Mouse (Mus musculus) MEL (cell line): ENCODE results near the gene Actr1a. TPM values are rescaled to one million over a fixed set of nuclear protein-coding genes. Genes with fewer than 3 reads are reported as not detected.

Experiments used
- DNase-seq: peaks from one replicate; pipeline ENCODE4 v3.0.0; 2011; ENCODE audit warnings: low read depth, low spot score
- H3K27ac ChIP-seq: 2 replicates; pipeline ENCODE4 v1.5.1; 2012; ENCODE audit warnings: low read depth, mild to moderate bottlenecking, control low read depth, low read length, moderate library complexity; ENCODE audit not compliant: control insufficient read depth
- H3K27me3 ChIP-seq, 2 experiments: fragments of 150-350 bp in 1 of 2; sonication (generic) in 1 of 2; 2 replicates each; pipeline ENCODE4 v1.6.1; 2012; ENCODE audit warnings: low read length in 2 of 2, mild to moderate bottlenecking in 2 of 2, improper control_type of control experiment in 1 of 2, moderate library complexity in 1 of 2; ENCODE audit not compliant: insufficient read depth in 2 of 2, control insufficient read depth in 1 of 2
- H3K36me3 ChIP-seq, 2 experiments: 2 replicates each; pipeline ENCODE4 v1.6.1; 2012 to 2014; ENCODE audit warnings: low read length in 2 of 2, improper control_type of control experiment in 1 of 2, inconsistent platforms in 1 of 2, mild to moderate bottlenecking in 1 of 2; ENCODE audit not compliant: insufficient read depth in 2 of 2, control insufficient read depth in 1 of 2
- H3K4me1 ChIP-seq, 2 experiments: fragments of 150-350 bp in 1 of 2; sonication (generic) in 1 of 2; 2 replicates each; pipeline ENCODE4 v1.6.1; 2012; ENCODE audit warnings: low read length in 2 of 2, improper control_type of control experiment in 1 of 2, mild to moderate bottlenecking in 1 of 2; ENCODE audit not compliant: insufficient read depth in 2 of 2, control insufficient read depth in 1 of 2
- H3K4me3 ChIP-seq, 2 experiments: fragments of 150-350 bp in 1 of 2; sonication (generic) in 1 of 2; 2 replicates each; pipeline ENCODE4 v1.5.1; 2012; ENCODE audit warnings: low read depth in 2 of 2, low read length in 2 of 2, mild to moderate bottlenecking in 2 of 2, moderate library complexity in 2 of 2, control low read depth in 1 of 2, improper control_type of control experiment in 1 of 2; ENCODE audit not compliant: control insufficient read depth in 1 of 2, insufficient read depth in 1 of 2
- H3K79me2 ChIP-seq: 2 replicates; pipeline ENCODE4 v1.6.1; 2012; ENCODE audit warnings: mild to moderate bottlenecking, low read length, moderate library complexity; ENCODE audit not compliant: control insufficient read depth, poor library complexity, insufficient read depth
- H3K9ac ChIP-seq: 2 replicates; pipeline ENCODE4 v1.6.1; 2012; ENCODE audit warnings: low read depth, mild to moderate bottlenecking, control low read depth, low read length, moderate library complexity; ENCODE audit not compliant: control insufficient read depth, poor library complexity, severe bottlenecking
- H3K9me3 ChIP-seq: fragments of 150-350 bp; sonication (generic); replicated peaks from 2 replicates; pipeline ENCODE4 v1.6.1; 2012; ENCODE audit warnings: mild to moderate bottlenecking, low read length, improper control_type of control experiment, moderate library complexity; ENCODE audit not compliant: insufficient read depth
- BHLHE40 ChIP-seq: IDR thresholded peaks from 2 replicates; pipeline ENCODE4 v1.6.1; 2012; ENCODE audit warnings: low read depth, mild to moderate bottlenecking, inconsistent platforms, low read length, improper control_type of control experiment, borderline replicate concordance
- CHD1 ChIP-seq: IDR thresholded peaks from 2 replicates; pipeline ENCODE4 v1.6.1; 2012; ENCODE audit warnings: low read depth, mild to moderate bottlenecking, inconsistent platforms, low read length, improper control_type of control experiment
- CHD2 ChIP-seq: IDR thresholded peaks from 2 replicates; pipeline ENCODE4 v1.6.1; 2011; ENCODE audit warnings: low read length, improper control_type of control experiment
- CTCF ChIP-seq, 3 experiments: IDR thresholded peaks in 2 of 3; conservative IDR thresholded peaks in 1 of 3; 2 replicates each; pipeline ENCODE4 v1.5.1; 2011 to 2012; ENCODE audit warnings: low read length in 3 of 3, low read depth in 2 of 3, mild to moderate bottlenecking in 2 of 3, improper control_type of control experiment in 1 of 3, inconsistent platforms in 1 of 3, mixed read lengths in 1 of 3, moderate library complexity in 1 of 3; ENCODE audit not compliant: control insufficient read depth in 1 of 3, insufficient read depth in 1 of 3, poor library complexity in 1 of 3, severe bottlenecking in 1 of 3
- E2F4 ChIP-seq: IDR thresholded peaks from 2 replicates; pipeline ENCODE4 v1.6.1; 2011; ENCODE audit warnings: low read depth, low read length, improper control_type of control experiment, borderline replicate concordance
- ELF1 ChIP-seq: IDR thresholded peaks from 2 replicates; pipeline ENCODE4 v1.6.1; 2014; ENCODE audit warnings: low read depth, mild to moderate bottlenecking, inconsistent platforms, low read length, improper control_type of control experiment, moderate library complexity
- EP300 ChIP-seq, 2 experiments: IDR thresholded peaks; 2 replicates each; pipeline ENCODE4 v1.6.1; 2011; ENCODE audit warnings: improper control_type of control experiment in 2 of 2, low read length in 2 of 2, low read depth in 1 of 2, mild to moderate bottlenecking in 1 of 2
- ETS1 ChIP-seq: IDR thresholded peaks from 2 replicates; pipeline ENCODE4 v1.6.1; 2012; ENCODE audit warnings: low read depth, mild to moderate bottlenecking, inconsistent platforms, low read length, improper control_type of control experiment, moderate library complexity
- GABPA ChIP-seq: IDR thresholded peaks from 2 replicates; pipeline ENCODE4 v1.6.1; 2012; ENCODE audit warnings: low read depth, mild to moderate bottlenecking, inconsistent platforms, low read length, improper control_type of control experiment, moderate library complexity
- GATA1 ChIP-seq: IDR thresholded peaks from 2 replicates; pipeline ENCODE4 v1.6.1; 2011; ENCODE audit warnings: low read depth, low read length, improper control_type of control experiment
- HCFC1 ChIP-seq: IDR thresholded peaks from 2 replicates; pipeline ENCODE4 v1.6.1; 2012; ENCODE audit warnings: low read depth, mild to moderate bottlenecking, inconsistent platforms, low read length, improper control_type of control experiment, moderate library complexity
- JUND ChIP-seq: IDR thresholded peaks from 2 replicates; pipeline ENCODE4 v1.6.1; 2011; ENCODE audit warnings: low read depth, mild to moderate bottlenecking, improper control_type of control experiment, low read length
- MAFK ChIP-seq: IDR thresholded peaks from 2 replicates; pipeline ENCODE4 v1.6.1; 2011; ENCODE audit warnings: low read depth, mild to moderate bottlenecking, low read length, improper control_type of control experiment, borderline replicate concordance
- MAZ ChIP-seq: IDR thresholded peaks from 2 replicates; pipeline ENCODE4 v1.6.1; 2012; ENCODE audit warnings: low read depth, mild to moderate bottlenecking, inconsistent platforms, low read length, improper control_type of control experiment
- MEF2A ChIP-seq: IDR thresholded peaks from 2 replicates; pipeline ENCODE4 v1.6.1; 2014; ENCODE audit warnings: low read depth, mild to moderate bottlenecking, inconsistent platforms, low read length, improper control_type of control experiment; ENCODE audit not compliant: poor library complexity, insufficient replicate concordance, severe bottlenecking; ENCODE audit errors: extremely low read depth
- MXI1 ChIP-seq: IDR thresholded peaks from 2 replicates; pipeline ENCODE4 v1.6.1; 2011; ENCODE audit warnings: mild to moderate bottlenecking, low read depth, low read length, improper control_type of control experiment
- MYB ChIP-seq: IDR thresholded peaks from 2 replicates; pipeline ENCODE4 v1.6.1; 2011; ENCODE audit warnings: mild to moderate bottlenecking, low read depth, low read length, improper control_type of control experiment
- MYC ChIP-seq: IDR thresholded peaks from 2 replicates; pipeline ENCODE4 v1.6.1; 2011; ENCODE audit warnings: low read depth, mild to moderate bottlenecking, low read length, improper control_type of control experiment, moderate library complexity
- NELFE ChIP-seq: IDR thresholded peaks from 2 replicates; pipeline ENCODE4 v1.6.1; 2011; ENCODE audit warnings: low read depth, low read length, improper control_type of control experiment
- NRF1 ChIP-seq: IDR thresholded peaks from 2 replicates; pipeline ENCODE4 v1.6.1; 2014; ENCODE audit warnings: low read depth, mild to moderate bottlenecking, inconsistent platforms, low read length, improper control_type of control experiment, moderate library complexity; ENCODE audit not compliant: poor library complexity, insufficient read depth, severe bottlenecking
- POLR2A ChIP-seq, 2 experiments: IDR thresholded peaks; 2 replicates each; pipeline ENCODE4 v1.6.1; 2011 to 2012; ENCODE audit warnings: low read length in 2 of 2, mild to moderate bottlenecking in 2 of 2, control low read depth in 1 of 2, improper control_type of control experiment in 1 of 2, low read depth in 1 of 2, moderate library complexity in 1 of 2; ENCODE audit not compliant: control insufficient read depth in 1 of 2, insufficient read depth in 1 of 2, poor library complexity in 1 of 2
- POLR2AphosphoS2 ChIP-seq: IDR thresholded peaks from 2 replicates; pipeline ENCODE4 v1.6.1; 2011; ENCODE audit warnings: low read length, improper control_type of control experiment
- POLR2AphosphoS5 ChIP-seq: IDR thresholded peaks from 2 replicates; pipeline ENCODE4 v1.6.1; 2012; ENCODE audit warnings: low read depth, borderline replicate concordance, mild to moderate bottlenecking, inconsistent platforms, low read length, moderate library complexity, mixed read lengths
- RAD21 ChIP-seq: IDR thresholded peaks from 2 replicates; pipeline ENCODE4 v1.6.1; 2011; ENCODE audit warnings: mild to moderate bottlenecking, low read depth, low read length, improper control_type of control experiment
- RCOR1 ChIP-seq: IDR thresholded peaks from 2 replicates; pipeline ENCODE4 v1.6.1; 2012; ENCODE audit warnings: low read depth, mild to moderate bottlenecking, inconsistent platforms, low read length, improper control_type of control experiment
- SIN3A ChIP-seq: IDR thresholded peaks from 2 replicates; pipeline ENCODE4 v1.6.1; 2012; ENCODE audit warnings: low read length, improper control_type of control experiment, inconsistent platforms
- SMC3 ChIP-seq: IDR thresholded peaks from 2 replicates; pipeline ENCODE4 v1.6.1; 2011; ENCODE audit warnings: low read depth, low read length, improper control_type of control experiment
- TAL1 ChIP-seq: IDR thresholded peaks from 2 replicates; pipeline ENCODE4 v1.6.1; 2012; ENCODE audit warnings: mild to moderate bottlenecking, inconsistent platforms, low read length, moderate library complexity, mixed read lengths
- TBP ChIP-seq: IDR thresholded peaks from 2 replicates; pipeline ENCODE4 v1.8.0; 2011; ENCODE audit warnings: low read depth, low read length, improper control_type of control experiment
- TCF12 ChIP-seq: IDR thresholded peaks from 2 replicates; pipeline ENCODE4 v1.6.1; 2014; ENCODE audit warnings: low read depth, mild to moderate bottlenecking, inconsistent platforms, low read length, improper control_type of control experiment, moderate library complexity
- UBTF ChIP-seq: IDR thresholded peaks from 2 replicates; pipeline ENCODE4 v1.6.1; 2012; ENCODE audit warnings: low read depth, mild to moderate bottlenecking, inconsistent platforms, low read length, improper control_type of control experiment, moderate library complexity, borderline replicate concordance; ENCODE audit not compliant: insufficient read depth
- USF1 ChIP-seq: IDR thresholded peaks from 2 replicates; pipeline ENCODE4 v1.6.1; 2014; ENCODE audit warnings: low read depth, mild to moderate bottlenecking, inconsistent platforms, low read length, improper control_type of control experiment, moderate library complexity
- USF2 ChIP-seq, 2 experiments: IDR thresholded peaks; 2 replicates each; pipeline ENCODE4 v1.6.1; 2011 to 2012; ENCODE audit warnings: improper control_type of control experiment in 2 of 2, low read length in 2 of 2, borderline replicate concordance in 1 of 2, inconsistent platforms in 1 of 2, low read depth in 1 of 2, mild to moderate bottlenecking in 1 of 2; ENCODE audit not compliant: insufficient read depth in 1 of 2
- ZC3H11A ChIP-seq: IDR thresholded peaks from 2 replicates; pipeline ENCODE4 v1.6.1; 2012; ENCODE audit warnings: low read depth, mild to moderate bottlenecking, inconsistent platforms, low read length, improper control_type of control experiment
- ZKSCAN1 ChIP-seq: IDR thresholded peaks from 2 replicates; pipeline ENCODE4 v1.6.1; 2012; ENCODE audit warnings: low read depth, mild to moderate bottlenecking, inconsistent platforms, low read length, improper control_type of control experiment, moderate library complexity
- ZNF384 ChIP-seq: IDR thresholded peaks from 2 replicates; pipeline ENCODE4 v1.6.1; 2012; ENCODE audit warnings: low read depth, mild to moderate bottlenecking, inconsistent platforms, low read length, improper control_type of control experiment
- polyA plus RNA-seq, 2 experiments: library from polyadenylated mRNA; stranded (reverse) in 1 of 2; unstranded in 1 of 2; fragments of >175 nt in 1 of 2; fragments of >200 nt in 1 of 2; gene quantifications; 2 replicates each; pipeline versions ENCODE4 v1.2.1 to v1.2.4; 2012; ENCODE audit warnings: low replicate concordance in 2 of 2, low read depth in 1 of 2; ENCODE audit not compliant: insufficient read length in 2 of 2, insufficient read depth in 1 of 2, missing spikeins in 1 of 2
- total RNA-seq: library from RNA; depleted of rRNA; stranded (reverse); fragments of 300-350 nt; gene quantifications from 2 replicates; pipeline ENCODE4 v1.2.3, GENCODE M21; 2012

Gene Actr1a
- total and polyA plus RNA-seq, 3 experiments, result 140 to 530 (median 193) TPM

- Histone ChIP-seq H3K9me3 (no peaks in the 10 kb centered on the region), H3K27ac (peak overlapping the region; percentile 78), H3K4me1 (peaks cover 22 to 41% of the 10 kb centered on the region in 2 experiments), H3K27me3 (no peaks in the 10 kb centered on the region), H3K4me3 (peak overlapping the region; percentile 66 to 84), H3K79me2 (peaks cover 8% of the 10 kb centered on the region), H3K9ac (peak overlapping the region; percentile 84), H3K36me3 (peaks cover 0 to 46% of the 10 kb centered on the region in 2 experiments; a peak in 2 of 4 replicates)
- peak; percentile 88 for DNase-seq
- TF ChIP-seq RCOR1, result peak; percentile 48
- no peak for TF ChIP-seq ZKSCAN1
- no peak for TF ChIP-seq GABPA
- no peak for TF ChIP-seq USF1
- TF ChIP-seq MYB, result no peak
- TF ChIP-seq SIN3A, result no peak
- TF ChIP-seq CHD1, result peak; percentile 72; the same call in 1 of the 2 replicates
- TF ChIP-seq CHD2, result no peak
- TF ChIP-seq JUND, result no peak
- TF ChIP-seq MAFK, result no peak
- TF ChIP-seq NELFE, result no peak
- TF ChIP-seq ELF1, result peak; percentile 52; the same call in 1 of the 2 replicates
- peak; percentile 76 for TF ChIP-seq GATA1
- no peak for TF ChIP-seq MAZ
- no peak; the same call in 1 of the 2 replicates for TF ChIP-seq MXI1
- TF ChIP-seq ZC3H11A, result no peak
- TF ChIP-seq BHLHE40, result no peak
- TF ChIP-seq NRF1, result no peak
- no peak for TF ChIP-seq TAL1
- TF ChIP-seq EP300 (IDR thresholded peaks at IDR 0.05; ENCODE audit: low read depth in 1 of 2, low read length in 2 of 2), result peak; percentile 25 to 64; a peak in 3 of 4 replicates
- peak; percentile 68 for TF ChIP-seq MYC
- no peak for TF ChIP-seq MEF2A
- peak; percentile 91 for TF ChIP-seq ZNF384
- no peak for TF ChIP-seq POLR2AphosphoS5
- no peak for TF ChIP-seq RAD21
- no peak; the same call in 1 of the 2 replicates for TF ChIP-seq HCFC1
- peak; percentile 19; the same call in 1 of the 2 replicates for TF ChIP-seq TBP
- no peak for TF ChIP-seq TCF12
- no peak for TF ChIP-seq USF2 (IDR thresholded peaks at IDR 0.05; ENCODE audit: borderline replicate concordance in 1 of 2, insufficient read depth in 1 of 2, low read depth in 1 of 2, low read length in 2 of 2)
- TF ChIP-seq ETS1, result peak; percentile 68
- peak; percentile 51; the same call in 1 of the 2 replicates for TF ChIP-seq POLR2AphosphoS2
- no peak for TF ChIP-seq POLR2A (IDR thresholded peaks at IDR 0.05; ENCODE audit: control insufficient read depth in 1 of 2, insufficient read depth in 1 of 2, low read depth in 1 of 2, low read length in 2 of 2, poor library complexity in 1 of 2)
- TF ChIP-seq SMC3, result no peak
- 0 out of 2 replicates have a peak, but pooled peaks have one; percentile 28 for TF ChIP-seq UBTF
- no peak for TF ChIP-seq E2F4
- TF ChIP-seq CTCF (IDR thresholded peaks at IDR 0.05 in 2 of 3, conservative IDR thresholded peaks at IDR 0.05 in 1 of 3; ENCODE audit: control insufficient read depth in 1 of 3, insufficient read depth in 1 of 3, low read depth in 2 of 3, low read length in 3 of 3, poor library complexity in 1 of 3, severe bottlenecking in 1 of 3), result no peak
Measured at GRCm38 (mm10) chr19:46347936-46348668, 47.4 kb downstream of the Actr1a start.
